Mouse (Mus musculus): ENCODE results near the gene Tat.

- TF ChIP-seq CTCF (IDR thresholded peaks at IDR 0.05 in 2 of 3, conservative IDR thresholded peaks at IDR 0.05 in 1 of 3; ENCODE audit: control insufficient read depth in 1 of 3, insufficient read depth in 1 of 3, low read depth in 2 of 3, low read length in 3 of 3, poor library complexity in 1 of 3, severe bottlenecking in 1 of 3) (no peak), USF2 (IDR thresholded peaks at IDR 0.05; ENCODE audit: borderline replicate concordance in 1 of 2, insufficient read depth in 1 of 2, low read depth in 1 of 2, low read length in 2 of 2) (no peak), MEF2A (IDR thresholded peaks at IDR 0.05; ENCODE audit: extremely low read depth, insufficient replicate concordance, low read depth, low read length, poor library complexity, severe bottlenecking) (no peak), ZC3H11A (IDR thresholded peaks at IDR 0.05; ENCODE audit: low read depth, low read length) (no peak), USF1 (IDR thresholded peaks at IDR 0.05; ENCODE audit: low read depth, low read length) (no peak), GATA1 (IDR thresholded peaks at IDR 0.05; ENCODE audit: low read depth, low read length) (no peak), JUND (IDR thresholded peaks at IDR 0.05; ENCODE audit: low read depth, low read length) (no peak), POLR2A (IDR thresholded peaks at IDR 0.05; ENCODE audit: control insufficient read depth in 1 of 2, insufficient read depth in 1 of 2, low read depth in 1 of 2, low read length in 2 of 2, poor library complexity in 1 of 2) (no peak)
Measured at GRCm38 (mm10) chr8:109986384-109986783, 3.9 kb upstream of the Tat start.
